Mouse (Mus musculus) T-helper 17 cell (primary cell): ENCODE data around the gene Top2a.

Experiments
- in situ Hi-C, 2 experiments: fragments of 300-600 bp; cut with MboI, MseI; formaldehyde crosslinking; loops; 1 replicate in 1 of 2; 2 replicates in 1 of 2; pipeline ENCODE4 v1.15.1; 2025; ENCODE audit warnings: high pct_unique_total_duplicates in 2 of 2

The Top2a gene

GRCm38 (mm10) chr11:98952111-98952510 lies 71.9 kb downstream of the Top2a start:
- in situ Hi-C loops = loop anchor here in 1 of 2 experiments (10.0 kb wide), 1 partner anchor 1363 kb away; the partner anchor contains the start of gene Eif1

GRCm38 (mm10) chr11:98951026-98951906 lies 72.7 kb downstream of the Top2a start:
- in situ Hi-C loops = loop anchor here in 1 of 2 experiments (10.0 kb wide), 1 partner anchor 1364 kb away; the partner anchor contains the start of gene Eif1

- in situ Hi-C loops = loop anchor here in 1 of 2 experiments (10.0 kb wide), 1 partner anchor 1364 kb away; the partner anchor contains the start of gene Eif1
Observed at GRCm38 (mm10) chr11:98950484-98950883, 73.5 kb downstream of the Top2a start.

DNA sequence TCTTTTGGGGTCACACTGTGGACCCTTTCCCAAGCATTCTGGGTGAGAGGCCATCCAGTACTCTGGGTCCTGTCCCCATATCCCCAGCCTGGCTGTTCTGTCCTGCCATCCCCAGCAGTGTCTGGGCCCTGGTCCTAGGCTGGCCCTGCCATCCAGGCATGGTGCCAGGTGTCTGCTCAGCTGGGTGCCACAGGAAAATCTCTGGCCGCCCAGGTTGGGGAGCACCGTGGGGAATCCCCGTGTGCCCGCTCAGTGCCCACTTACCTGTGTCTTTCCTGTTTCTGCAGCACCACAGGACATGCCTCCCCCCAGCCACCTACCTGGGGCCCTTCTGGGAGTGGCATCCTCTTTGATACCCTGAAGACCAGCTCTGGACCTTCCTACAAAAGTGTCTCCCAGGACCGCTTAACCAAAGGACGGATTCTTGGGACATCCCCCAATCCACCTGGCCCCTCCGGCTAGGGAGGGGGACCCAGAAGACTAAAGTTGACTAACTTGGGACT lies 74.0 kb downstream of the Top2a start:
- in situ Hi-C loops = loop anchor here (5.0 to 10.0 kb wide), 2 partner anchors 473 to 1365 kb away; partner anchors contain the start of gene Eif1 (in 1 of the 2)

DNA sequence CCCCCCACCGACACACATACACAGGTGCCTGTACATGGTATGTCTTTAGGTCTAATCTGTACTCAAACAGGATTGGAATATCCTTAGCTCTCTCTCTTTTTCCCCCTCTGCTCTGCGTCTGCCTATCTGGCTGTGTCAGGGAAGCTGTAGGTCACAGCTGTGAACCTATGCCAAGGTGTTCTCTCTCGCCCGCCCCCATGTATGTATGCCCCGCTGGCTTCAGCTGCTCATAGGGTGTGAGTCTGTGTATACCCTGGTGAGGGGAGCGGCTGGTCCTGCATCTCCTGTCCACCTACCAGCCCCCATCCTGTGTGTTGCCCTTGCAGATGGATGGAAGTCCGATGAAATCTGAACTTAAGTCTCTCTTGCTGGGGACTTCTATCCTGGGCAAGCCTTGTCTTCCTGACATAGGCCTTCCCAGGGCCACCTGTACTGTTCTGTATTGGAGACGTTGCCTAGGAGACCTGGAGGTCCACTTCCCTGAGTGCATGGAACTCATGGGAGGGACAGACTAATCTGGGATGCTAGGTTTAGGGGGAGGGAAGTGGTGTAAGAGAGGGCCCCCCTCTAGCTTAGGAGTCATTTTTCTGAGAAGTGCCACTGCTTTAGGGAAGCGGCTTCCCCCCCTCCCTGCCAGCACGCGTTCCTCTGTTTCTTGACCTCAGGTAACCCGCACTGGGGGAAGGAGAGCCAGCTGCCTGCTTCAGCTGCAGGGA lies 74.6 kb downstream of the Top2a start:
- in situ Hi-C loops = loop anchor here in 1 of 2 experiments (5.0 kb wide), 1 partner anchor 472 kb away; no protein-coding TSS in a partner anchor

DNA sequence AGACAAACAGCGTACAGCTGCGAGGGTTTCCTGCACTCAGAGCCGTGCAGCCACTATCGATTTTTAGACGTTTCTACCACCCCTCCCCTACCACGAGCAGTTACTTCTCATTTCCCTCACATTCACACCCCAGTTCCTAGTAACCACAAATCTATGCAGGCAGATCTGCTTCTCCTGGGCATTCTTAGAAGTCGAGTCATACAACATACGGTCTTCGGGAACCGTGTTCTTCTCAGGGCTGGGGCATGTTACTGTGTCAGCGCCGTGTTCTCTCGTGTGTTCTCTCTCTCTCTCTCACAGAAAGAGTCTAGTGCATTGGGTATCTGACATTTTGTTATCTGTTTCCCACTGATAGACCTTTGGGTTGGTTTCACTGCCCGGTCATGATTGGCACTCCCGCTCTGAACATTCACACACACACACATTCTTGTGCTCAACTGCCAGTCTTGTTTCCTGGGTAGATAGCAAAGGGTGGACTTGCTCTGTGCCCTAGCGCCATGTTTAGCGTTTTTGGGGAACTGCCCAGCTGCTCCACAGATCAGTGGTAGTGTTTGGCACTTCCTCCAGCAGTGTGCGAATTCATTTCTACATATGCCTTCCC lies 75.9 kb downstream of the Top2a start:
- in situ Hi-C loops = loop anchor here in 1 of 2 experiments (5.0 kb wide), 1 partner anchor 471 kb away; no protein-coding TSS in a partner anchor

DNA sequence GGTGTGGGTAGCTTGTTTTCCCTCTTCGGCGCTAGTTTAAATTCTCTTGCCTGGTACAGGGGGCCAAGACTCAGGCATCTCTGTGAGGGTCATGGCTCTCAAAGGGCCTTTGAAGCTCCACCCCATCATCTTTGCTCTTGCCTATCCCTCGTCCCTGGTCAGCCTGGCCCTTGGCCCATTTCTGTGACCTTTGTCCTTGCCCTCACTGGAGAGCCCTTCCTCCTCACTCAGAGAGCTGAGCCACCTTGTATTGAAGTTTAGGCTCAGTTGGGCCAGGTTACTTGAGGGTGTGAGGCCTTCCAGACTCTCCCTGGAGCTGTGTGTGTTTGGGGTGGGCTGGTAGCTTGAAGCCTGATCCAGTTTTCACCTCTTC lies 78.4 kb downstream of the Top2a start:
- in situ Hi-C loops = loop anchor here in 1 of 2 experiments (5.0 kb wide), 1 partner anchor 468 kb away; no protein-coding TSS in a partner anchor

DNA sequence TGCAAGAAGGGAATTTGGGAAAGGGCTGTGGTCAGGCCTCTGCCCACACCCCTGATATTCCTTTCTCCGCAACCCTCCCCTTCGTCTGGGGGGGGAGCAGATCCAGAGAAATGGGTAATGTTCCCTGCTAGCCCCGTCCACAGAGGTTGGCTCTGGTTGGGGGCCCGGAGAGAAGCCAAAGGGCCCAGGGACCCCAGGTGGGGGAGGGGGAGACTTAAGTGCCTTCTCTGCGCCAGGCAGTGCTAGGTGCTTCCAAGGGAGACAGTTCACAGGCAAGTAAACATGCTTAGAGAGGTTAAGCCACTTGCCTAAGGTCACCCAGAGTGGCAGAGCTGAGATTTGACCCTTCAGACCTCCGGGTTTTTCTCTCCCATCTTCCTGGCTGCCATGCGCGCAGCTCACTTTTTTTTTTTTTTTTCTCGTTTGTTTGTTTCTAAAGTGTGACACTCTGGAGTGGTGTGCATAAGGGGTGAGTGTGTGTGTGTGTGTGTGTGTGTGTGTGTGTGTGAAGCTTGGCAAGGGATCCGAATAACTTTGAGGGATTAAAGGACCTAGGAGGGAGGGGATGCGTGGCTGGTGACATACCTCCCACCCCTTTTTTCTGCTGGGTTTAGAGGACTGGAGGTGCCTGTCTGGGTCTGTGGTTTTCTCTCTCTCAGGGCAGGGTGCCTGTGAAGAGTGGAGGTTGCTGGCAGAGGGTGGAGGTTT lies 78.9 kb downstream of the Top2a start:
- in situ Hi-C loops = loop anchor here in 1 of 2 experiments (5.0 kb wide), 2 partner anchors 202 to 468 kb away; no protein-coding TSS in a partner anchor

- in situ Hi-C loops = loop anchor here in 1 of 2 experiments (5.0 kb wide), 1 partner anchor 203 kb away; no protein-coding TSS in a partner anchor
Observed at GRCm38 (mm10) chr11:98943741-98944461, 80.1 kb downstream of the Top2a start.
